ENCODE assay signal across 15 mouse cellular contexts in the genomic region with DNA sequence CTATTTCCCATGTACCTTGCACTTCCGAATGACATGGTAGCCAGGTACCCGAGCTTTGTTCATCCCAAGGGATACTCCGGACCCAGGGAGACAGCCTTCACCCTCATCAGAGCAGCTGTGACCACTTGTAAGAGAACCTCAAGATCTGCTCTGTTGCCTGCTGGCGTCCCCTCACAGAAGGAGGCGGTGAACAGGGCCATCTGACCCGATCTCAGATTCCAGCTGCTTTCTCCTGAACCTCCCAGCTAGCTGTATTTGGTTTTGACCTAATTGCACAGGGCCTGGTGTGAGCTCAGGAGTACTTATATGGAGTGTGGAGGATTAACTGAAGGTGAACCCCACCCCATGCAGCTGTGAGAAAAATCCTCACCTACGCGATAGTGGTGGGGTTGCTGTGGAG.
"Had no signal": no experiment of that assay in that cellular context is flagged by ENCODE, and none has a peak within 500 bp of the region (broad histone marks: within the 10 kb centered on the region; RNA-seq: fewer than 3 reads in every experiment).

No protein-coding gene starts in this region.

- H3K27ac ChIP-seq: left cerebral cortex, adult 2 months; limb, embryonic 12.5 days; liver, embryonic 13.5 days; lung, embryonic 15.5 days; macrophage; midbrain, embryonic 12.5 days; stomach, postnatal 0 days had no signal

- H3K4me3 ChIP-seq: left cerebral cortex, adult 2 months; limb, embryonic 12.5 days; liver, embryonic 13.5 days; lung, embryonic 15.5 days; megakaryocyte, embryonic 14.5 days; midbrain, embryonic 12.5 days had no signal

- H3K27me3 ChIP-seq: limb, embryonic 12.5 days; liver, embryonic 13.5 days; lung, embryonic 15.5 days; megakaryocyte, embryonic 14.5 days; midbrain, embryonic 12.5 days had no signal

- H3K9me3 ChIP-seq: limb, embryonic 12.5 days; lung, embryonic 15.5 days; midbrain, embryonic 12.5 days had no signal

- H3K9ac ChIP-seq: limb, embryonic 12.5 days; liver, embryonic 13.5 days; liver, postnatal 0 days; lung, embryonic 15.5 days; midbrain, embryonic 12.5 days had no signal

- H3K4me2 ChIP-seq: limb, embryonic 12.5 days; liver, embryonic 13.5 days; lung, embryonic 15.5 days; midbrain, embryonic 12.5 days had no signal

- H3K4me1 ChIP-seq: liver, embryonic 13.5 days; lung, embryonic 15.5 days; megakaryocyte, embryonic 14.5 days had no signal

- DNase-seq: kidney, adult 8-10 months; kidney, postnatal 25 days; liver; liver, embryonic 13.5 days; liver, postnatal 0 days; lung, postnatal 14 days; thymus, adult 2 months; thymus, postnatal 4 days had no signal

- ATAC-seq: liver, postnatal 0 days had no signal

- H3K36me3 ChIP-seq: limb, embryonic 12.5 days; liver, embryonic 13.5 days; lung, embryonic 15.5 days; midbrain, embryonic 12.5 days had no signal
